8 mouse cellular contexts compared by ENCODE assay signal in genomic region chr3:25675069-25675468, GRCm38 (mm10).
A peak's percentile ranks its signal among the peaks of the same experiment; 100 is the strongest.
DNase-seq lines count a peak whose midpoint lies in the region; ATAC-seq and TF ChIP-seq lines count a peak whose summit lies in the region.

No protein-coding gene starts in this region.

- H3K27me3 ChIP-seq in midbrain, embryonic 11.5 days (ENCODE audit: control insufficient read depth, insufficient read depth, low read length) = no peaks in the 10 kb centered on the region
- H3K27me3 ChIP-seq in midbrain, embryonic 15.5 days (replicated peaks) = no peaks in the 10 kb centered on the region
- no peaks in the 10 kb centered on the region for H3K27me3 ChIP-seq in liver, postnatal 0 days (ENCODE audit: insufficient read depth, low read length)

- H3K4me2 ChIP-seq in midbrain, embryonic 11.5 days = no peak overlapping the region
- no peak overlapping the region for H3K4me2 ChIP-seq in midbrain, embryonic 15.5 days
- H3K4me2 ChIP-seq in liver, postnatal 0 days (ENCODE audit: low read depth, low read length) = no peak overlapping the region

- no peak for ATAC-seq in midbrain, embryonic 11.5 days (ENCODE audit: low FRiP score)
- ATAC-seq in midbrain, embryonic 15.5 days (replicated peaks) = no peak
- ATAC-seq in liver, postnatal 0 days = no peak

- DNase-seq in cerebellum, adult 18-20 months = peak; percentile 48 to 60
- DNase-seq in cerebellum, adult 11-12 months = no peak
- peak; percentile 83 for DNase-seq in midbrain, embryonic 11.5 days (ENCODE audit: low spot score, missing footprints)
- DNase-seq in cerebellum, postnatal 10 days = peak; percentile 58 to 61
- no peak for DNase-seq in liver, postnatal 0 days
- DNase-seq in spleen, adult 18-20 months = no peak
- no peak for DNase-seq in urinary bladder, postnatal 10 days (ENCODE audit: low spot score)

- whole genome bisulfite sequencing in midbrain, embryonic 11.5 days = 55% methylated on average over 3 of the region's 3 CpGs
- WGBS in midbrain, embryonic 15.5 days = 54% methylated on average over 3 of the region's 3 CpGs
- 43% methylated on average over 3 of the region's 3 CpGs for WGBS in liver, postnatal 0 days (ENCODE audit: insufficient replicate concordance)

- H3K36me3 ChIP-seq in midbrain, embryonic 11.5 days (ENCODE audit: control insufficient read depth, insufficient read depth, low read length) = no peaks in the 10 kb centered on the region
- no peaks in the 10 kb centered on the region for H3K36me3 ChIP-seq in midbrain, embryonic 15.5 days (replicated peaks)
- no peaks in the 10 kb centered on the region for H3K36me3 ChIP-seq in liver, postnatal 0 days (replicated peaks; ENCODE audit: insufficient read depth, low read length)

- TF ChIP-seq CTCF in liver, postnatal 0 days (IDR thresholded peaks at IDR 0.05; ENCODE audit: low read depth) = peak; percentile 66

- no peak overlapping the region for H3K9ac ChIP-seq in midbrain, embryonic 11.5 days (ENCODE audit: low read length)
- H3K9ac ChIP-seq in midbrain, embryonic 15.5 days = no peak overlapping the region
- no peak overlapping the region for H3K9ac ChIP-seq in liver, postnatal 0 days (replicated peaks)

- peaks cover 2% of the 10 kb centered on the region; the same call in 1 of the 2 replicates for H3K4me1 ChIP-seq in midbrain, embryonic 11.5 days (ENCODE audit: control insufficient read depth, insufficient read depth, low read length)
- peaks cover 8% of the 10 kb centered on the region for H3K4me1 ChIP-seq in midbrain, embryonic 15.5 days
- no peaks in the 10 kb centered on the region for H3K4me1 ChIP-seq in liver, postnatal 0 days (ENCODE audit: insufficient read depth)

- H3K27ac ChIP-seq in midbrain, embryonic 11.5 days (ENCODE audit: low read depth, low read length) = no peak overlapping the region
- H3K27ac ChIP-seq in midbrain, embryonic 15.5 days = no peak overlapping the region
- no peak overlapping the region for H3K27ac ChIP-seq in liver, postnatal 0 days (ENCODE audit: low read depth)

- H3K9me3 ChIP-seq in midbrain, embryonic 11.5 days (ENCODE audit: control insufficient read depth, low read length) = no peaks in the 10 kb centered on the region
- no peaks in the 10 kb centered on the region for H3K9me3 ChIP-seq in midbrain, embryonic 15.5 days
- H3K9me3 ChIP-seq in liver, postnatal 0 days (ENCODE audit: low read length) = no peaks in the 10 kb centered on the region

- TF ChIP-seq EP300 in liver, postnatal 0 days (IDR thresholded peaks at IDR 0.05; ENCODE audit: low read depth) = no peak

- no peak overlapping the region for H3K4me3 ChIP-seq in midbrain, embryonic 11.5 days (ENCODE audit: low read depth, low read length)
- H3K4me3 ChIP-seq in midbrain, embryonic 15.5 days = no peak overlapping the region
- H3K4me3 ChIP-seq in liver, postnatal 0 days (ENCODE audit: low read depth, low read length) = no peak overlapping the region

Comparison
In these comparisons a context has a peak if more than half of its experiments do, and no peak if none do; other contexts are left out.
1. DNase-seq: peak in cerebellum, adult 18-20 months (2 of 2), midbrain, embryonic 11.5 days (single experiment) and cerebellum, postnatal 10 days (2 of 2); none in cerebellum, adult 11-12 months (single experiment), liver, postnatal 0 days (single experiment), spleen, adult 18-20 months (0 of 2) and urinary bladder, postnatal 10 days (single experiment).